Mouse (Mus musculus): ENCODE results near the gene Cmtm4. TPM values are rescaled to one million over a fixed set of nuclear protein-coding genes. Genes with fewer than 3 reads are reported as not detected.
"Not testable (repeated sequence)": the region's sequence is repeated elsewhere in the genome, so short reads cannot be mapped to it uniquely, and the experiment has no call there.

Gene Cmtm4
- polyA plus RNA-seq, 1 experiment from 2014 or later, result 1.2 TPM

GRCm38 (mm10) chr8:104336806-104337205 is 58.8 kb downstream of the Cmtm4 start:
- no peak for ATAC-seq (ENCODE audit: extremely low read depth, insufficient number of reproducible peaks, low FRiP score, low TSS enrichment)
- H3K9me3 ChIP-seq, result no peaks in the 10 kb centered on the region
- no peak overlapping the region for H3K4me2 ChIP-seq
- H3K4me3 ChIP-seq, result no peak overlapping the region
- H3K27ac ChIP-seq (replicated peaks), result no peak overlapping the region
- H3K4me1 ChIP-seq, result peaks cover 19% of the 10 kb centered on the region
- WGBS, result 74% methylated on average over 1 of the region's 1 CpGs
- no peaks in the 10 kb centered on the region for H3K27me3 ChIP-seq (replicated peaks)
- no peaks in the 10 kb centered on the region for H3K36me3 ChIP-seq
- no peak overlapping the region for H3K9ac ChIP-seq

DNA sequence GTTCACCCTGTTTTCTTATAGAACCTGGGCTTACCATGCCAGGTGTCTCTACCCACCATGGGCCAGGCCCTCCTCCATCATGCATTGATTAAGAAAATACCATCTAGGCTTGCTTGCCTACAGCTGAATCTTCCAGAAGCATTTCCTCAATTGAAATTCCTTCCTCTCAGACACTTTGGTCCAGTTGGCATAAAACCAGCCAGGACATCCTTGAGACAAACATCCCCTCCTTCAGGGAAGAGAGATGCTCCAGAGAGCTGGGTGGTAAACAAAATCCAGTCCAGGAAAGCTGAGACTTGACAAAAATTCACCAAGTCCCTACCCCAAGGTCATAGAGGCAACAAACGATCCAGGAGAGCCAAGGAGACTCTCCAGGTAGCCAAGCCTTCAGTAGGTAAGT is 61.4 kb downstream of the Cmtm4 start:
- no peak overlapping the region for H3K4me2 ChIP-seq
- no peaks in the 10 kb centered on the region for H3K36me3 ChIP-seq
- H3K27ac ChIP-seq (replicated peaks), result no peak overlapping the region
- no peak for ATAC-seq (ENCODE audit: extremely low read depth, insufficient number of reproducible peaks, low FRiP score, low TSS enrichment)
- no peak overlapping the region for H3K4me3 ChIP-seq
- 74% methylated on average over 1 of the region's 1 CpGs for WGBS
- no peaks in the 10 kb centered on the region for H3K27me3 ChIP-seq (replicated peaks)
- peaks cover 3% of the 10 kb centered on the region; the same call in 1 of the 2 replicates for H3K4me1 ChIP-seq
- H3K9me3 ChIP-seq, result no peaks in the 10 kb centered on the region
- no peak overlapping the region for H3K9ac ChIP-seq

DNA sequence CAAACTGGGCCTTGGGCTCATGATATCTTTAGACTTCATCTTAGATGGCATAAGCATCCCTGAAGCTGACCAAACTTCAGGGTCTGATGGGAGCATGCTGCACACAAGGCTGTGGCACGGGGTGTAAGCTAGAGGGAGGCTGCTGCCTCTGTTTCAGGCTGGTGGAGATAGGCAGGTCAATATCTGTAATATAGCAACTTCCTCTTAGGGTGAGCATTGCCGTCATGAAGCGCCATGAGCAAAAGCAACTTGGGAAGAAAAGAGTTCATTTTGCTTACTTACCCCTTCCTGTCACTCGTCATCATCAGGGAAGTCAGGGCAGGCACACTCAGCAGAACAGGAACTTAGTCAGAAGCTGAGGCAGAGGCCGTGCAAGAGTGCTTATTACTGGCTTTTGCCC is 61.8 kb downstream of the Cmtm4 start:
- Histone ChIP-seq H3K4me2 (no peak overlapping the region), H3K9me3 (no peaks in the 10 kb centered on the region), H3K27me3 (replicated peaks) (no peaks in the 10 kb centered on the region), H3K27ac (replicated peaks) (no peak overlapping the region), H3K4me1 (no peaks in the 10 kb centered on the region), H3K36me3 (no peaks in the 10 kb centered on the region), H3K4me3 (no peak overlapping the region), H3K9ac (no peak overlapping the region)
- 57% methylated on average over 5 of the region's 5 CpGs for WGBS
- ATAC-seq (ENCODE audit: extremely low read depth, insufficient number of reproducible peaks, low FRiP score, low TSS enrichment), result no peak

- no peaks in the 10 kb centered on the region for H3K36me3 ChIP-seq
Measured at GRCm38 (mm10) chr8:104332665-104333631, 62.7 kb downstream of the Cmtm4 start.

GRCm38 (mm10) chr8:104321930-104322329 is 73.7 kb downstream of the Cmtm4 start, which contains the start of gene Cmtm2b:
Cmtm2b (plus strand) TSS chr8:104322230.
- H3K4me2 ChIP-seq; H3K36me3 ChIP-seq; H3K4me3 ChIP-seq; ATAC-seq (ENCODE audit: extremely low read depth, insufficient number of reproducible peaks, low FRiP score, low TSS enrichment); H3K9ac ChIP-seq; H3K27me3 ChIP-seq (replicated peaks); H3K4me1 ChIP-seq; H3K27ac ChIP-seq (replicated peaks); H3K9me3 ChIP-seq: not testable (repeated sequence)
- 77% methylated on average over 12 of the region's 12 CpGs for WGBS

More at GRCm38 (mm10) chr8:104332665-104333631, 62.7 kb downstream of the Cmtm4 start:
- Histone ChIP-seq H3K4me2 (no peak overlapping the region), H3K27ac (replicated peaks) (no peak overlapping the region), H3K27me3 (replicated peaks) (no peaks in the 10 kb centered on the region), H3K9ac (no peak overlapping the region), H3K4me1 (no peaks in the 10 kb centered on the region), H3K4me3 (no peak overlapping the region), H3K9me3 (no peaks in the 10 kb centered on the region)
- ATAC-seq (ENCODE audit: extremely low read depth, insufficient number of reproducible peaks, low FRiP score, low TSS enrichment), result no peak
- WGBS, result 45% methylated on average over 5 of the region's 5 CpGs

DNA sequence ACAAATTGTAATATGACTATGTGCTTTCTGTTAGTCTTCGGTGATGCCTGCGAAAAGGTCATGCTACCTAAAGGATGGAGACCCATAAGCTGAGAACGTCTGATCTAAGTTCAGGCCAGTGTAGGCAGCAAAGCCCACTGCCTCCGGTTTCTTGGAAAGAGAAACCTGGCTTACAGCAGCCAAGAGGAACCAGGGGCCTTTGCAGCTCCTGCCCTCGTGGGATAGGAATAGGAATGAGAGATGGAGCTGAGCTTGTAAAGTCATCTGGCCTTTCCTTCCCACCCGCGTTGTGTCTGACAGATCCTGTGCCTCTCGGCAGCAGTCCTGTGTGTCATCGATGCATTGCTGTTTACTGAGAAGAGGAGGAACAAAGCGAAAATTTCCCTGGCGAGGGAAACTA is 74.3 kb downstream of the Cmtm4 start, which contains the start of gene Gm11020:
Gm11020 (plus strand) TSS at position 301 of the 400 bp plus-strand sequence.
- H3K27me3 ChIP-seq (replicated peaks); H3K4me1 ChIP-seq; H3K4me2 ChIP-seq; ATAC-seq (ENCODE audit: extremely low read depth, insufficient number of reproducible peaks, low FRiP score, low TSS enrichment); H3K9me3 ChIP-seq; H3K9ac ChIP-seq; H3K36me3 ChIP-seq; H3K27ac ChIP-seq (replicated peaks); H3K4me3 ChIP-seq: not testable (repeated sequence)
- 73% methylated on average over 10 of the region's 11 CpGs for WGBS

GRCm38 (mm10) chr8:104313311-104313710 is 82.3 kb downstream of the Cmtm4 start:
- no peak for ATAC-seq (ENCODE audit: extremely low read depth, insufficient number of reproducible peaks, low FRiP score, low TSS enrichment)
- Histone ChIP-seq H3K4me2 (no peak overlapping the region), H3K4me1 (no peaks in the 10 kb centered on the region), H3K4me3 (no peak overlapping the region), H3K27me3 (replicated peaks) (no peaks in the 10 kb centered on the region), H3K36me3 (no peaks in the 10 kb centered on the region), H3K9ac (no peak overlapping the region), H3K27ac (replicated peaks) (no peak overlapping the region), H3K9me3 (no peaks in the 10 kb centered on the region)
- WGBS, result 48% methylated on average over 4 of the region's 4 CpGs

DNA sequence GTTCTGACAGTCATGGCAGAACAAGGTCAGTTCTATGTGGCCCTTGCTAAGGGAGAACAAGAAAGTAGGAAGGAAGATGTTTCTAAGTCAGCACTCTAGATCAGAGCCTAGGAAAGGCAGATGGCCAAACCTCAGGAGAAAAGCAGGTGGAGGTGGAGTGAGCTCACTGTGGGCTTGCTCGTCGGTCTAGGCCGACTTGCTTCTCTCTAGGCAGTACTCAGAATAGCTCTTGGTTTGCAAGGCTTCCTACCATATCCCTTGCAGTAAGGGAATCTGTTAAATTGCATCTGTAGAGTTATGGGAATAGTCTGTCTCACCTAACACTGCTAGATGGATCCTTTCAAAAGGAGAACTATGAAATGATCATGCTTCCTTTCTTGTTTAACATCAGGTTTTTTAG is 83.6 kb downstream of the Cmtm4 start:
- not testable (repeated sequence) for H3K9me3 ChIP-seq; H3K4me3 ChIP-seq; H3K4me1 ChIP-seq; H3K27ac ChIP-seq (replicated peaks); H3K36me3 ChIP-seq; ATAC-seq (ENCODE audit: extremely low read depth, insufficient number of reproducible peaks, low FRiP score, low TSS enrichment); H3K4me2 ChIP-seq; H3K9ac ChIP-seq; H3K27me3 ChIP-seq (replicated peaks)
- 76% methylated on average over 3 of the region's 3 CpGs for WGBS

GRCm38 (mm10) chr8:104309441-104310155 is 86.0 kb downstream of the Cmtm4 start, which contains the start of the genes Gm45711 and Cmtm1:
Gm45711 (minus strand) TSS chr8:104310081.
Cmtm1 (minus strand) TSS chr8:104310145.
- not testable (repeated sequence) for H3K27ac ChIP-seq (replicated peaks); H3K27me3 ChIP-seq (replicated peaks); H3K9me3 ChIP-seq; H3K9ac ChIP-seq; ATAC-seq (ENCODE audit: extremely low read depth, insufficient number of reproducible peaks, low FRiP score, low TSS enrichment); H3K4me3 ChIP-seq; H3K36me3 ChIP-seq; H3K4me2 ChIP-seq; H3K4me1 ChIP-seq
- WGBS, result 81% methylated on average over 36 of the region's 36 CpGs

GRCm38 (mm10) chr8:104308341-104308740 is 87.3 kb downstream of the Cmtm4 start:
- ATAC-seq (ENCODE audit: extremely low read depth, insufficient number of reproducible peaks, low FRiP score, low TSS enrichment), result not testable (repeated sequence)

DNA sequence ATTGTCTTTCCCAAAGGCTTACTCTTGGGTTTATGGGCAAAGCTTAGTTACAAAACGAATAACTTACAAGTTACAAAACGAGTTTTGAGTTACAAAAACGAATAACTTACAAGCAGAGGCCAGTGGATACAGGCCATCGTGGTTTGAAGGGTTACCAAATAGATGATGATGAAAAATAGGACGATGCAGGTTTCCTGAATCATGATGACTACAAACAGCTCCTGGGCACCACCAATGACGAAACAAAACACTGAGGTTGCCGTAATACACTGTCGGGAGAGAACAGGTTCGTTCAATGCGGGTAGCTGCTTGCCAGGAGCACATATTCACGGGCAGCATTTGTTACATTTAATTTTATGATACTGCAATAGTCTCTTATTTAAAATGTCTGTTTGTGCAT is 90.6 kb downstream of the Cmtm4 start:
- no peak overlapping the region for H3K4me2 ChIP-seq
- no peak for ATAC-seq (ENCODE audit: extremely low read depth, insufficient number of reproducible peaks, low FRiP score, low TSS enrichment)
- no peak overlapping the region for H3K9ac ChIP-seq
- no peaks in the 10 kb centered on the region for H3K27me3 ChIP-seq (replicated peaks)
- no peaks in the 10 kb centered on the region for H3K36me3 ChIP-seq
- peaks cover 11% of the 10 kb centered on the region; the same call in 1 of the 2 replicates for H3K4me1 ChIP-seq
- H3K4me3 ChIP-seq, result no peak overlapping the region
- 80% methylated on average over 11 of the region's 11 CpGs for WGBS
- H3K27ac ChIP-seq (replicated peaks), result no peak overlapping the region
- H3K9me3 ChIP-seq, result no peaks in the 10 kb centered on the region

More at GRCm38 (mm10) chr8:104308341-104308740, 87.3 kb downstream of the Cmtm4 start:
- not testable (repeated sequence) for H3K9ac ChIP-seq; H3K27ac ChIP-seq (replicated peaks); H3K27me3 ChIP-seq (replicated peaks); H3K4me2 ChIP-seq; H3K4me1 ChIP-seq; H3K36me3 ChIP-seq; H3K4me3 ChIP-seq; H3K9me3 ChIP-seq
- WGBS, result 43% methylated on average over 6 of the region's 6 CpGs
